Mouse (Mus musculus) cerebellum, adult 2 months (tissue): ENCODE measurements around the gene Trappc3.

Experiments used
- CTCF ChIP-seq: fragments of 200-500 bp; IDR thresholded peaks from 2 replicates; pipeline ENCODE4 v1.5.1; 2011; ENCODE audit warnings: low read depth, mild to moderate bottlenecking, control low read depth, low read length, moderate library complexity, borderline replicate concordance; ENCODE audit not compliant: insufficient read depth
- POLR2A ChIP-seq: fragments of 200-500 bp; IDR thresholded peaks from 2 replicates; pipeline ENCODE4 v1.6.1; 2011; ENCODE audit warnings: low read length, control low read depth, borderline replicate concordance; ENCODE audit not compliant: insufficient read depth

DNA sequence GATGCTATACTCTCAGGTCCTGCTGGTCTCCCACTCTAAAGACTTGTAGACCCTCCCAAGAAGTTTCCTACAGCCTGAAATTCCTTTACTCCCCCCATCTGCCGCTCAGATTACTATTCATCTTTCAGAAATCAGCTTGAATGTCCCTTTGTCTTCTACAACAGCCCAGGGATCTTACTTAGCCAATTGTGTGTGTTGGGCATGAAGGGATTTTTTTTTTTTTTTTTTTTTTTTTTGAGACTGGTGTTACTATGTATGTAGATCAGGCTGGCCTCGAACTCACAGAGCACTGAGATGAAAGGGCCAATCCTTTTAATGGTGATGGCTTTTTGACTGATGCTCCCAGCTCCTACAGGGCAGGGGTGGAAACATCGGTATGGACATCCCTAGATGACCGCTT is 33.8 kb downstream of the Trappc3 start:
- TF ChIP-seq CTCF, result no peak
- TF ChIP-seq POLR2A, result no peak
